Mouse (Mus musculus): ENCODE data around the gene Cryge. TPM values are rescaled to one million over a fixed set of nuclear protein-coding genes. Genes with fewer than 3 reads are reported as not detected.

Cryge gene
- polyA plus RNA-seq, 1 experiment from 2014 or later: not detected

- no peak overlapping the region for H3K4me2 ChIP-seq (ENCODE audit: low read length)
- no peaks in the 10 kb centered on the region for H3K36me3 ChIP-seq (ENCODE audit: control insufficient read depth, insufficient read depth, low read length)
- no peak overlapping the region for H3K4me3 ChIP-seq (ENCODE audit: control insufficient read depth in 1 of 2, insufficient read depth in 1 of 2, low read depth in 1 of 2, low read length in 2 of 2)
- ATAC-seq (ENCODE audit: insufficient number of reproducible peaks, insufficient read depth, low FRiP score, low read depth): no peak
- H3K9me3 ChIP-seq (ENCODE audit: control insufficient read depth, low read length): no peaks in the 10 kb centered on the region
- H3K27me3 ChIP-seq (ENCODE audit: control insufficient read depth, insufficient read depth, low read length): no peaks in the 10 kb centered on the region
- no peak overlapping the region for H3K9ac ChIP-seq (ENCODE audit: low read length)
- H3K4me1 ChIP-seq (ENCODE audit: control insufficient read depth in 2 of 2, insufficient read depth in 2 of 2, low read length in 2 of 2): no peaks in the 10 kb centered on the region
- no peak overlapping the region for H3K27ac ChIP-seq (replicated peaks in 1 of 2; ENCODE audit: control insufficient read depth in 1 of 2, insufficient read depth in 1 of 2, low read depth in 2 of 2, low read length in 2 of 2)
- 86% methylated on average over 4 of the region's 4 CpGs for WGBS
These were observed 38.2 kb downstream of the Cryge start for GRCm38 (mm10) chr1:65012726-65013125.

DNA sequence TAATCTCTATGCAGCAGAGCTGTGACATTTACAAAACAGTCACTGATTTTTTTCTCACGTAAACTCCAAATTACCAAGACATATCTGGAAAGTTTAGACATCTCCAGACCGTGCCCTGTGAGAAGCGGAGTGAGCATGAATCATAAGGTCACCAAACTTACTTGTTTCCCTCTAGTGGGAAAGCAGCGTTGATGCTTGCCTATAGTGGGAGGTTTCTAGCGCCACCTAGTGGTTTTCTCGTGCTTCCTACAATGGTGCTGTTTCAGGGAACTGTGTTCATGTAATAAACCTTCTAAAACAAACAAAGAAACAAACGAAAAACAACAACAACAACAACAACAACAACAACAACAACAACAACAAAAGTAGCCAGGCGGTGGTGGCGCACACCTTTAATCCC is 40.8 kb downstream of the Cryge start:
- H3K27me3 ChIP-seq (ENCODE audit: control insufficient read depth, insufficient read depth, low read length): no peaks in the 10 kb centered on the region
- ATAC-seq (ENCODE audit: insufficient number of reproducible peaks, insufficient read depth, low FRiP score, low read depth): no peak
- peaks cover 6% of the 10 kb centered on the region; the same call in 1 of the 2 replicates for H3K9me3 ChIP-seq (ENCODE audit: control insufficient read depth, low read length)
- H3K4me3 ChIP-seq (ENCODE audit: control insufficient read depth in 1 of 2, insufficient read depth in 1 of 2, low read depth in 1 of 2, low read length in 2 of 2): no peak overlapping the region
- no peak overlapping the region for H3K4me2 ChIP-seq (ENCODE audit: low read length)
- H3K36me3 ChIP-seq (ENCODE audit: control insufficient read depth, insufficient read depth, low read length): no peaks in the 10 kb centered on the region
- H3K4me1 ChIP-seq (ENCODE audit: control insufficient read depth in 2 of 2, insufficient read depth in 2 of 2, low read length in 2 of 2): no peaks in the 10 kb centered on the region
- H3K9ac ChIP-seq (ENCODE audit: low read length): no peak overlapping the region
- H3K27ac ChIP-seq (replicated peaks in 1 of 2; ENCODE audit: control insufficient read depth in 1 of 2, insufficient read depth in 1 of 2, low read depth in 2 of 2, low read length in 2 of 2): no peak overlapping the region
- 7% methylated on average over 9 of the region's 9 CpGs for WGBS

- no peaks in the 10 kb centered on the region for H3K27me3 ChIP-seq (ENCODE audit: control insufficient read depth, insufficient read depth, low read length)
- no peak overlapping the region for H3K4me2 ChIP-seq (ENCODE audit: low read length)
- WGBS: 88% methylated on average over 6 of the region's 6 CpGs
- no peak overlapping the region for H3K9ac ChIP-seq (ENCODE audit: low read length)
- H3K4me3 ChIP-seq (ENCODE audit: control insufficient read depth in 1 of 2, insufficient read depth in 1 of 2, low read depth in 1 of 2, low read length in 2 of 2): no peak overlapping the region
- H3K4me1 ChIP-seq (ENCODE audit: control insufficient read depth in 2 of 2, insufficient read depth in 2 of 2, low read length in 2 of 2): no peaks in the 10 kb centered on the region
- no peak for ATAC-seq (ENCODE audit: insufficient number of reproducible peaks, insufficient read depth, low FRiP score, low read depth)
- H3K36me3 ChIP-seq (ENCODE audit: control insufficient read depth, insufficient read depth, low read length): no peaks in the 10 kb centered on the region
- H3K27ac ChIP-seq (replicated peaks in 1 of 2; ENCODE audit: control insufficient read depth in 1 of 2, insufficient read depth in 1 of 2, low read depth in 2 of 2, low read length in 2 of 2): no peak overlapping the region
- peaks cover 6% of the 10 kb centered on the region; the same call in 1 of the 2 replicates for H3K9me3 ChIP-seq (ENCODE audit: control insufficient read depth, low read length)
These were observed 45.4 kb downstream of the Cryge start for GRCm38 (mm10) chr1:65005575-65005974.

DNA sequence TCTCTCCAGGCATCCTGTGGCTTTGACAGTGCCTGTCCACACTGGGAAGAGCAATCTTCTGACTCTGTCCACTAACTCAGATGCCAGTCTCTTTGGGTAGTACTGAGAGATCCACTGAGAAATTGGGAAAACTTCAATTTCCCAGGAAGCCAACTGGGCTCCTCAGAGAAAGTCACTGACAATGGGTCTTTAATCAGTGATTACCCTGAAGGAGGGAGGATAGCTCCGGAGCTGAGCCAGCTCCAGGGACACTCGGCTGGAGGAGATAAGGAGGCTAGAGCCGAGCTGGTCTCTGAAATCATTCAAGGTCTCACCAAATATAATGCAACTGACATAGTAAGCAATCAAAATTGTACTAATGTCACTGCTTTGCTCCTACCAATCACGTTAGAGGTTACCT is 46.4 kb downstream of the Cryge start:
- Histone ChIP-seq H3K27ac (replicated peaks in 1 of 2; ENCODE audit: control insufficient read depth in 1 of 2, insufficient read depth in 1 of 2, low read depth in 2 of 2, low read length in 2 of 2) (no peak overlapping the region), H3K9me3 (ENCODE audit: control insufficient read depth, low read length) (peaks cover 6% of the 10 kb centered on the region; the same call in 1 of the 2 replicates), H3K9ac (ENCODE audit: low read length) (no peak overlapping the region), H3K4me1 (ENCODE audit: control insufficient read depth in 2 of 2, insufficient read depth in 2 of 2, low read length in 2 of 2) (no peaks in the 10 kb centered on the region), H3K4me2 (ENCODE audit: low read length) (no peak overlapping the region), H3K36me3 (ENCODE audit: control insufficient read depth, insufficient read depth, low read length) (no peaks in the 10 kb centered on the region), H3K4me3 (ENCODE audit: control insufficient read depth in 1 of 2, insufficient read depth in 1 of 2, low read depth in 1 of 2, low read length in 2 of 2) (no peak overlapping the region), H3K27me3 (ENCODE audit: control insufficient read depth, insufficient read depth, low read length) (no peaks in the 10 kb centered on the region)
- ATAC-seq (ENCODE audit: insufficient number of reproducible peaks, insufficient read depth, low FRiP score, low read depth): no peak
- WGBS: 37% methylated on average over 4 of the region's 4 CpGs

Other genes starting within 250 kb of the Cryge start
- 8.4 and 9.0 TPM in 2 replicates for gene Plekhm3, start 94.3 kb downstream of the Cryge start, polyA plus RNA-seq (2014; fragmentation: Nextera tagmentation; extraction: Ambion mirVana)
- gene Akr1cl, start 18.4 kb downstream of the Cryge start, polyA plus RNA-seq (2014; fragmentation: Nextera tagmentation; extraction: Ambion mirVana): 0.32 and 0.46 TPM in 2 replicates
- not detected in 2 replicates for gene Crygd, start 12.3 kb upstream of the Cryge start, polyA plus RNA-seq (2014; fragmentation: Nextera tagmentation; extraction: Ambion mirVana)
- not detected in 2 replicates for gene Crygc, start 22.5 kb upstream of the Cryge start, polyA plus RNA-seq (2014; fragmentation: Nextera tagmentation; extraction: Ambion mirVana)
- gene Crygb, start 31.1 kb upstream of the Cryge start, polyA plus RNA-seq (2014; fragmentation: Nextera tagmentation; extraction: Ambion mirVana): 0.57 and 1.3 TPM in 2 replicates
- not detected in 2 replicates for gene Cryga, start 52.2 kb upstream of the Cryge start, polyA plus RNA-seq (2014; fragmentation: Nextera tagmentation; extraction: Ambion mirVana)
- gene Gm28845, start 68.4 kb upstream of the Cryge start, polyA plus RNA-seq (2014; fragmentation: Nextera tagmentation; extraction: Ambion mirVana): not detected in 2 replicates
- gene D630023F18Rik, start 72.1 kb upstream of the Cryge start, polyA plus RNA-seq (2014; fragmentation: Nextera tagmentation; extraction: Ambion mirVana): 0.23 and 0.43 TPM in 2 replicates
- 68.4 and 74.3 TPM in 2 replicates for gene Idh1, start 135.4 kb upstream of the Cryge start, polyA plus RNA-seq (2014; fragmentation: Nextera tagmentation; extraction: Ambion mirVana)
- 9.5 TPM in 2 replicates for gene Pikfyve, start 135.5 kb upstream of the Cryge start, polyA plus RNA-seq (2014; fragmentation: Nextera tagmentation; extraction: Ambion mirVana)
- gene Pth2r, start 230.9 kb upstream of the Cryge start, polyA plus RNA-seq (2014; fragmentation: Nextera tagmentation; extraction: Ambion mirVana): not detected in 2 replicates